9 mouse cellular contexts compared by ENCODE assay signal in the genomic region with DNA sequence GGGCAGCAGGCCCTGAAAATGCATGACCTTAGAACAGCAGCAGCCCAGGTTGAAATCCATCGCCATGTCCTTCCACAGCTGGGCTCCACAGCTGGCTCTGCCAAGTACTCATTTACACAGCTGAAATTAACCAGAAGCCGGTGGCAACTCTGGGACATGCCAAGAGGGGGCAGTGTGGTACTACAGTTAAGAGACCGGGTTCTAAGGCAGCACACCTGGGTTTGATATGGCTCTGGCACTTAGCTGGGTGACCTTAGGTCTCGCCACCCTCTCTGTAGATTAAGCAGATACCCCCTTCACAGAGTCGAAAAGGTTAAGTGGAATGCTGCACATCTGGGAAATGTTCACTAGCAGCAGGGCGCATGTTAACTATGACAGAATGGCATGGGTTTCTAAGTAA. TPM values are rescaled to one million over a fixed set of nuclear protein-coding genes. Genes with fewer than 3 reads are reported as not detected.
A peak's percentile ranks its signal among the peaks of the same experiment; 100 is the strongest.
DNase-seq lines count a peak whose midpoint lies in the region; TF ChIP-seq lines count a peak whose summit lies in the region.
"Had no signal": no experiment of that assay in that cellular context is flagged by ENCODE, and none has a peak within 500 bp of the region (broad histone marks: within the 10 kb centered on the region; RNA-seq: fewer than 3 reads in every experiment).

No protein-coding gene starts in this region.

- no peak overlapping the region for H3K4me3 ChIP-seq in heart, adult 2 months
- H3K4me3 ChIP-seq: heart, embryonic 13.5 days had no signal

- peak; percentile 71 for DNase-seq in CD4-positive helper T cell, adult 2 months (ENCODE audit: low read depth, low spot score)
- peak; percentile 68 for DNase-seq in T-cell, adult 2 months (ENCODE audit: low spot score)
- DNase-seq in cerebellum, postnatal 4 days (ENCODE audit: low spot score in 2 of 2), result peak; percentile 47 to 58
- DNase-seq in heart, adult 2 months, result peak; percentile 78 to 81
- DNase-seq in kidney, postnatal 4 days, result peak; percentile 85 to 86
- peak; percentile 85 for DNase-seq in lung, postnatal 10 days
- DNase-seq in right cerebral cortex, adult 18-20 months, result peak; percentile 62
- DNase-seq in urinary bladder, postnatal 10 days (ENCODE audit: low spot score), result peak; percentile 28

- H3K79me2 ChIP-seq in heart, adult 2 months (replicated peaks; ENCODE audit: control insufficient read depth, insufficient read depth, low read length), result no peaks in the 10 kb centered on the region

- no peaks in the 10 kb centered on the region for H3K27me3 ChIP-seq in heart, adult 2 months (ENCODE audit: control insufficient read depth, insufficient read depth, low read length)
- H3K27me3 ChIP-seq: heart, embryonic 13.5 days had no signal

- 38% methylated on average over 6 of the region's 6 CpGs for WGBS in heart, adult 2 months

- peaks cover 18% of the 10 kb centered on the region for H3K4me1 ChIP-seq in heart, adult 2 months (ENCODE audit: control insufficient read depth, insufficient read depth, low read length)

- H3K36me3 ChIP-seq in heart, adult 2 months (ENCODE audit: control insufficient read depth, insufficient read depth, low read length), result peaks cover 9% of the 10 kb centered on the region
- H3K36me3 ChIP-seq: heart, embryonic 13.5 days had no signal

- peak; percentile 74; the same call in 1 of the 2 replicates for TF ChIP-seq EP300 in heart, adult 2 months (IDR thresholded peaks at IDR 0.05; ENCODE audit: insufficient read depth, low read depth, low read length)

- peak; percentile 93 for TF ChIP-seq CTCF in heart, adult 2 months (IDR thresholded peaks at IDR 0.05)

- H3K27ac ChIP-seq in heart, adult 2 months, result no peak overlapping the region
- H3K27ac ChIP-seq: heart, embryonic 13.5 days had no signal

- intact Hi-C loops in heart, adult 2 months (cut with DNase I), result loop anchor here (1.0 to 5.0 kb wide), 4 partner anchors 62 to 156 kb away; a partner anchor contains a TSS

- TF ChIP-seq POLR2A in heart, adult 2 months (IDR thresholded peaks at IDR 0.05; ENCODE audit: insufficient read depth, low read depth, low read length), result no peak

- no peak overlapping the region for H3K9ac ChIP-seq in heart, adult 2 months (ENCODE audit: low read depth, low read length)
- H3K9ac ChIP-seq: heart, embryonic 13.5 days had no signal

RNA-seq across cellular contexts. Expression of a gene that starts 16.8 kb away (rescaled TPM):
- 10 to 100 TPM; 13.4 to 14.4 TPM for total RNA-seq in heart, adult 2 months (2021)
- polyA plus RNA-seq in heart, adult 2 months (2012; rRNA removed), result 15.8 and 18.4 TPM in 2 replicates

RNA-seq across cellular contexts. Expression of a gene that starts 17.0 kb away (rescaled TPM):
- total RNA-seq in heart, adult 2 months (2021), result 1 to 10 TPM in 1 of 2 experiments, under 1 TPM in 1; 0.94 to 2.3 TPM
- polyA plus RNA-seq in heart, adult 2 months (2012; rRNA removed), result 7.3 and 8.6 TPM in 2 replicates

RNA-seq across cellular contexts. Expression of a gene that starts 35.4 kb away (rescaled TPM):
- not detected for total RNA-seq in heart, adult 2 months (2021)
- 0.94 and 3.2 TPM in 2 replicates for polyA plus RNA-seq in heart, adult 2 months (2012; rRNA removed)

RNA-seq across cellular contexts. Expression of a gene that starts 49.7 kb away (rescaled TPM):
- total RNA-seq in heart, adult 2 months (2021), result 10 to 100 TPM; 11.6 to 12.0 TPM
- 7.6 and 11.0 TPM in 2 replicates for polyA plus RNA-seq in heart, adult 2 months (2012; rRNA removed)

Comparison
In these comparisons a context has a peak if more than half of its experiments do, and no peak if none do; other contexts are left out.
1. DNase-seq: peak in every context shown above with its lines; median percentile 86 in kidney, postnatal 4 days; 85 in lung, postnatal 10 days; 80 in heart, adult 2 months; 71 in CD4-positive helper T cell, adult 2 months; 68 in T-cell, adult 2 months; 62 in right cerebral cortex, adult 18-20 months; 52 in cerebellum, postnatal 4 days; 28 in urinary bladder, postnatal 10 days.